ENCODE assay signal across 9 mouse cellular contexts in genomic region chr5:113901074-113901571, GRCm38 (mm10). TPM values are rescaled to one million over a fixed set of nuclear protein-coding genes. Genes with fewer than 3 reads are reported as not detected.
A peak's percentile ranks its signal among the peaks of the same experiment; 100 is the strongest.
DNase-seq lines count a peak whose midpoint lies in the region; ATAC-seq lines count a peak whose summit lies in the region.
"Had no signal": no experiment of that assay in that cellular context is flagged by ENCODE, and none has a peak within 500 bp of the region (broad histone marks: within the 10 kb centered on the region; RNA-seq: fewer than 3 reads in every experiment).

No protein-coding gene starts in this region.

- peak overlapping the region; percentile 31 for H3K27ac ChIP-seq in hindbrain, embryonic 13.5 days
- peak overlapping the region; percentile 56; the same call in 1 of the 2 replicates for H3K27ac ChIP-seq in midbrain, embryonic 12.5 days (replicated peaks)
- H3K27ac ChIP-seq: liver, embryonic 13.5 days had no signal

- WGBS in hindbrain, embryonic 13.5 days = 44% methylated on average over 8 of the region's 8 CpGs
- WGBS in midbrain, embryonic 12.5 days = 43% methylated on average over 8 of the region's 8 CpGs

- H3K4me1 ChIP-seq in hindbrain, embryonic 13.5 days (replicated peaks) = peaks cover 93% of the 10 kb centered on the region
- H3K4me1 ChIP-seq in midbrain, embryonic 12.5 days = peaks cover 64% of the 10 kb centered on the region

- H3K9ac ChIP-seq in hindbrain, embryonic 13.5 days = 0 out of 2 replicates have a peak overlapping the region, but pooled peaks have one; percentile 53
- H3K9ac ChIP-seq in midbrain, embryonic 12.5 days (replicated peaks) = 0 out of 2 replicates have a peak overlapping the region, but pooled peaks have one; percentile 26

- DNase-seq in left cerebral cortex, postnatal 25 days (ENCODE audit: low spot score in 2 of 2) = peak; percentile 32 to 85
- no peak for DNase-seq in left cerebral cortex, postnatal 4 days
- peak; percentile 32 for DNase-seq in adipocyte (ENCODE audit: low spot score)
- DNase-seq: adrenal gland, postnatal 10 days had no signal

- intact Hi-C loops in left cerebral cortex, postnatal 25 days (cut with DNase I) = no loop called here
- intact Hi-C loops in left cerebral cortex, postnatal 4 days (cut with DNase I) = no loop called here

- H3K4me3 ChIP-seq in hindbrain, embryonic 13.5 days = no peak overlapping the region
- H3K4me3 ChIP-seq in midbrain, embryonic 12.5 days = no peak overlapping the region
- H3K4me3 ChIP-seq: liver, embryonic 13.5 days had no signal

- no peaks in the 10 kb centered on the region for H3K36me3 ChIP-seq in hindbrain, embryonic 13.5 days
- H3K36me3 ChIP-seq in midbrain, embryonic 12.5 days = no peaks in the 10 kb centered on the region
- H3K36me3 ChIP-seq: liver, embryonic 13.5 days had no signal

- ATAC-seq in hindbrain, embryonic 13.5 days (ENCODE audit: low FRiP score) = no peak
- no peak for ATAC-seq in midbrain, embryonic 12.5 days (ENCODE audit: low FRiP score, low read depth)
- no peak for ATAC-seq in inflammation-experienced regulatory T-cells, adult 6 months
- no peak for ATAC-seq in cerebellum, adult (ENCODE audit: insufficient number of reproducible peaks, low FRiP score, low TSS enrichment)

- no peak overlapping the region for H3K4me2 ChIP-seq in hindbrain, embryonic 13.5 days
- H3K4me2 ChIP-seq in midbrain, embryonic 12.5 days (replicated peaks) = 0 out of 2 replicates have a peak overlapping the region, but pooled peaks have one; percentile 11

- no peaks in the 10 kb centered on the region for H3K9me3 ChIP-seq in hindbrain, embryonic 13.5 days
- H3K9me3 ChIP-seq in midbrain, embryonic 12.5 days = no peaks in the 10 kb centered on the region
- H3K9me3 ChIP-seq: liver, embryonic 13.5 days had no signal

- no peaks in the 10 kb centered on the region for H3K27me3 ChIP-seq in hindbrain, embryonic 13.5 days
- H3K27me3 ChIP-seq in midbrain, embryonic 12.5 days = no peaks in the 10 kb centered on the region
- H3K27me3 ChIP-seq: liver, embryonic 13.5 days had no signal

RNA-seq across cellular contexts. Expression of gene Coro1c, which starts 7.4 kb away (rescaled TPM):
- 10 to 100 TPM; 76.1 to 77.5 TPM for total RNA-seq in left cerebral cortex, postnatal 25 days (2021)
- 100 to 1,000 TPM; 183 to 194 TPM for total RNA-seq in left cerebral cortex, postnatal 4 days (2021)
- polyA plus RNA-seq in hindbrain, embryonic 13.5 days (2015; fragmentation: Nextera tagmentation; extraction: Ambion mirVana) = 176 and 190 TPM in 2 replicates
- 227 and 244 TPM in 2 replicates for polyA plus RNA-seq in midbrain, embryonic 12.5 days (2016; fragmentation: Nextera tagmentation; extraction: Ambion mirVana)
- polyA plus RNA-seq in inflammation-experienced regulatory T-cells, adult 6 months (2017; shearing (Covaris generic)) = 10 to 100 TPM; 46.6 to 88.2 (median 57.2) TPM
